Mouse (Mus musculus): Measurements from ENCODE around the gene Zfp57.
"Not testable (repeated sequence)": the region's sequence is repeated elsewhere in the genome, so short reads cannot be mapped to it uniquely, and the experiment has no call there.

Zfp57 gene

DNA sequence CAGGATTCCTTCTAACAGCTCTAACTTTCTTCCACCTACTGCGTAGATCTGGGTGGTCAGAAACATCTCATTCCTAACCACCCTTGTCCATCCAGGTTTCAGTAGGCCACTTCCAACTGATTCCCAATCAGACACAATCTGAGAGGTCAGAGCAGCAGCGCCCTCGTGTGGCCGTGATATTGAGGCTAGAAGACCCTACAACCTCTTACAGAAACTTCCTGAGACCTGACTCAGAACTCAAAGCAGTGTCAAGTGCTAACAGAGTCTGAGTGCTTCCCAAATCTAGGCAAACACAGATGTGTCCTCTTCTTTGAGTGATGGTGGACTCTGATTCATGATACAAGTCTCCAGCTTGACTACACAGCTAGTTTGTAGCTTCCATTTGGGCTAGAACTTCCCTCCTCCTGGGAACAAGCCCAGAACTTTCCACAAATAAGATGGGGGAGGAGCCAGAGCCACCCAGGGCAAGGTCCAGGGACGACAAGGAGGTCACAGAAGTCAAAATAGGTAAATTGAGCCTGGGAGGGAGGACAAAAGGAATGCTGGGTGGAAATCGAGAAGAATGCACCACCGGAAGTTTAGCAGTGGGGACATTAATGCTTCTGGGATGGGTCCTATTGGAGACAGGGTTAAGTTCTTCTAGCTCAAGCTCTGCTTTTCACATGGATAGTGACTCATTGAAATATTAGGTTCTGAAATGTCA is 3.8 kb upstream of the Zfp57 start:
- peak; percentile 94 to 96 for DNase-seq

- no peak for DNase-seq
Observed at GRCm38 (mm10) chr17:36998477-36998876, 2.5 kb upstream of the Zfp57 start.

GRCm38 (mm10) chr17:37002364-37003330 is 1.7 kb downstream of the Zfp57 start:
- DNase-seq: peak; percentile 86 to 89

GRCm38 (mm10) chr17:37003366-37003765 is 2.4 kb downstream of the Zfp57 start:
- DNase-seq: no peak

GRCm38 (mm10) chr17:37008161-37008560 is 7.2 kb downstream of the Zfp57 start:
- no peak for DNase-seq

DNA sequence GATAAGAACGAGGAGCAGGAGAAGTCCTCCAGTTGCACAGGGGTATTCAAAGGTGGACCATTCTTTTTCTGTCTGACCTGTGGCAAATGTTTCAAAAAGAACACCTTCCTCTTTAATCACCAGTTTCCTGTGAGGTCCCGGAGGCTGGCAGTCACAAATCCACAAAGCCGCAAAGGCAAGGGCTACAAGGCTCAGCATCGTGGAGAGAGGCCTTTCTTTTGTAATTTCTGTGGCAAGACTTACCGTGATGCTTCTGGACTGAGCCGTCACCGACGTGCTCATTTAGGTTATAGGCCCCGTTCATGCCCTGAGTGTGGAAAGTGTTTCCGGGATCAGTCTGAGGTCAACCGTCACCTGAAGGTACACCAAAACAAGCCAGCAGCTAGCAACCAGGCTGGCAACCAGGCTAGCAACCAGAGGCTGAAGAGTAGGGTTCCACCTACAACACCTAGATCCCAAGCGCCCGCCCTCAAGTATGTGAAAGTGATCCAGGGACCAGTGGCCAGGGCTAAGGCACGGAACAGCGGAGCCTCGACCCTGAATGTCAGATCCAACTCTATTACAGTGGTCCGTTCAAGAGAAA is 8.6 kb downstream of the Zfp57 start:
- DNase-seq: no peak

GRCm38 (mm10) chr17:37011719-37012118 is 10.8 kb downstream of the Zfp57 start:
- no peak for DNase-seq

DNA sequence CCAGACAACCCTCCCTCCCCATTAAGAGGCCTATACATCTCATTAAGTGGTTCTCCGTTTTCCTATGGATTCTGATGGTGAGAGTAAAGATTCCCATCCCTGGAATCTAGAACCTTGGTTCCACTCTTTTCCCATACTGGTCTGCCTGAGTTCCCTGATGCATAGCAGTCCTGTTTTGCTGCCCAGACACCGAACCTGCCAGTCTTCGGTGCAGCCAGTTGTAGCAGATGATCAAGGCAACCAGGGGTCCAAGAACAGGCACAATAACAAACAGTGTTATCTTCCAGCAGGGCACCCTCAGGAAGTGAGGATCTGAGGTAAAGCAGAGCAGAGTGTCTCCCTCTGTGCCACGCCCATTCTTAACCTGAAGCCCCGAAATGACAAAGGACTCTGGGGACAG is 11.2 kb downstream of the Zfp57 start:
- DNase-seq: no peak

DNA sequence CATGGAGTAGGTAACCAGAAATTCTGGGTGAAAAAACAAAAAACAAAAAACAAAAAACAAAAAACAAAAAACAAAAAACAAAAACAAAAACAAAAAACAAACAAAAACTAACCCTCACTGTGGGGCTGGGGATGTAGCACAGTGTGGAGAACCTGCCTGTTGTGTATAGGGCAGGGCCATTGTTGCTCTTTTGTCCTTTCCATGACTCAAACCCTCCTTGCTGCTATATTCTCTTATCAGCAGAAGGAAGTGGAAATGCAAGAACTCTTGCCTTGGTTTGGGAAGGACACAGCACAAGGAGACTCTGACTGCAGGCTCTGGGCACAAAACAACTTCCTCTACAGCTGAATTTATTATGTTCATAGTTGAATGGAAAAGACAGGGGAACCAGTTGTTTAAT is 15.4 kb downstream of the Zfp57 start:
- no peak for DNase-seq

- no peak for DNase-seq
Observed at GRCm38 (mm10) chr17:37018328-37018727, 17.4 kb downstream of the Zfp57 start.

DNA sequence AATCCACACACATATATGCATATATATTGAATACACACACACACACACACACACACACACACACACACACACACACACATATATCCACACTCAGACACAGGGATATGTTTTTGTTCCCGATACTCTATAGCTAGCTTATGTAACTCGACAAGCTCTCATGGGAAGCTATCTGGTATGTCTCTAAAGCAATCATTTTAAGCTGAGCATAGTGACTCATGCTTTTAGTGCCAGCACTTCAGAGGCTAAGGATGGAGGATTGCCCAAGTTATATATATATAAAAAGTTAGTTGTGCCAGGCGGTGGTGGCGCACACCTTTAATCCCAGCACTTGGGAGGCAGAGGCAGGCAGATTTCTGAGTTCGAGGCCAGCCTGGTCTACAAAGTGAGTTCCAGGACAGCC is 18.3 kb downstream of the Zfp57 start:
- not testable (repeated sequence) for DNase-seq

GRCm38 (mm10) chr17:37022628-37023576 is 21.9 kb downstream of the Zfp57 start, which contains the start of gene Mog:
Mog (minus strand) TSS chr17:37023398.
- no peak for DNase-seq

GRCm38 (mm10) chr17:37026425-37026824 is 25.5 kb downstream of the Zfp57 start:
- DNase-seq: no peak

DNA sequence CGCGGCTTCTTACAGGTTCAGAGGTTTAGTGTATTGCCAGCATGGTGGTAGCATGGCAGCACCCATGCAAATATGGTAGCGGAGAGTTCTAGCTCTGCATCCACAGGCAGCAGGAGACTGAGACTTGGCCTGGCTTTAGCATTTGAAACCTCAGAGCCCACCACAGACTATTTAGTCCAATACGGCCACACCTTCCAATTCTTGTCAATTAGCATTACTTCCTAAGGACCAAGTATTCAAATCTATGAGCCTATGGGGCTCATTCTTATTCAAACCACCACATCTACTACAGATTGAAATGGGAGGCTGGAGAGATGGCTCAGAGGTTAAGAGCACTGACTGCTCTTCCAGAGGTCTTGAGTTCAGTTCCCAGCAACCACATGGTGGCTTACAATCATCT is 26.5 kb downstream of the Zfp57 start:
- no peak for DNase-seq

DNA sequence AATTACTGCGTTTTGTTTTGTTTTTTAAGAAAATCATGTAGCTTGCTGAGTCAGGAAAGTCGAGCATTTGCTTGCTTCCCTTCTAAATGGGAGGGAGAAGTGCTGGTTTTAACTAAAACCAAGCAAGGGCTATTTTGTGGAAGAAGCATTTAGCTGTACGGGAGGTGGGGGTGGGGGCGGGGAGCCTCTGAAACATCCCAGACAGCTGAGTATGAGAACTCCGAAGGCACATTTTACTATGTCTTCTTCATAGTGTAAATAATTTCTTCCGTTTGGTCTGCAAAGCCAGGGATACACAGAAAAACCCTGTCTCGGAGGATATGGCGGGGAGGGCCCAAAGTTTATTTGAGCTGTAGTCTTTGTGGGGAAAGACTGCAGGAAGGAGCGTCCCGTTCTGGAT is 27.2 kb downstream of the Zfp57 start:
- no peak for DNase-seq

DNA sequence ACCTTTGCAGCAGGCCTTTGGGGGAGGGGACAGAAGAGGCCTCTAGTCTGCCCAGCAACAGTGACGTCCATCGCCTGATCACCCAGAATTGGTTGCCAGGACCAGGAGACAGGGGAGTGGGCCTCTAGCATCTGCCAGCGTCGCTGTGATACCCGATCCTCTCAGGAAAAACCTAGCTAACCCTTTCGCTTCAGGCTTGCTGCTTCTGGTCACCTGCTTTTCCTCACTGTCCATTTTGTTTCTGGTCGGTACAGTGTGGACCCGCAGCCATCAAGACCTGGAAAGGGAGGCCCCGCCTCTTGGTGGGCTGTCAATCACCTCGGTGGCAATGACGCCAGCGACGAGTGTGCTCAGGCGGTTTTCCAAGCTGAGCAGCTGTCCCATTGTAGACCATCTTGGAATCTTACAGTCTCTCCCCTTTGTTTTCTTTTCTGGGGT is 27.7 kb downstream of the Zfp57 start:
- peak; percentile 98 for DNase-seq

- DNase-seq: no peak
Observed at GRCm38 (mm10) chr17:37029162-37029561, 28.2 kb downstream of the Zfp57 start.

DNA sequence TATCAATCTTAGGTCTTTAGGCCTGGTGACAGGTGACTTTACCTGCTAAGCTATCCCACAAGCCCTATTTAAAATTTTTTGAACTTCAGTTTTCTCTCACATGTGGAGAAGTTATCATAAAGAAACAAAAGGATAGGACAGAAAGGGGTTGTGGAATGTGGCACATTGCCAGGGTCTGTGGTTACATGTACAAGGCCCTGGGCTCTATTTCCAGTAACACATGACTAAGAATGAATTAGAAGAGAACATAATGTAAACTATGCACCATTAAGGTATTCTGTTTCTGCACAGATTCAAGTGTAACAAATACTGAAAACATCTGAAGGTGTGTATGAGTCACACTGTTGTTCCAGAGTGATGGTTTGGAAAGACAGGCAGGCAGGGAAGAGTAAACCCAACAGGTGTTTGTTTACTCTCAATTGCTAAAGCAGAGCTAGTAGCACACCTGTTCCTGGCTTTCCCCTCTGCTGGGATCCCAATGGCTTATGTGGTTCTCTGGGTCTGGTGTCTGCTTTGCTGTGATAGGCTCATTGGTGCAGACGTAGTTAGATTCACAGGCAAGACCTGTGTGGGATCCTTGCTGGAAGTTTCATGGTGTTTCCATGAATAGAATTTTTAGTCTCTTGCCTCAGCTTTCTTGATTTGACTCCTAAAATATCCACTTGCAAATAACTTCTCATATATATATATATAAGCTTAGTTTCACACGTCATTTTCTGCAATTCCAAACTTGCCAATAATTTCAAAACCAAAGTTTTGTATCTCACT is 38.3 kb downstream of the Zfp57 start:
- DNase-seq: no peak

DNA sequence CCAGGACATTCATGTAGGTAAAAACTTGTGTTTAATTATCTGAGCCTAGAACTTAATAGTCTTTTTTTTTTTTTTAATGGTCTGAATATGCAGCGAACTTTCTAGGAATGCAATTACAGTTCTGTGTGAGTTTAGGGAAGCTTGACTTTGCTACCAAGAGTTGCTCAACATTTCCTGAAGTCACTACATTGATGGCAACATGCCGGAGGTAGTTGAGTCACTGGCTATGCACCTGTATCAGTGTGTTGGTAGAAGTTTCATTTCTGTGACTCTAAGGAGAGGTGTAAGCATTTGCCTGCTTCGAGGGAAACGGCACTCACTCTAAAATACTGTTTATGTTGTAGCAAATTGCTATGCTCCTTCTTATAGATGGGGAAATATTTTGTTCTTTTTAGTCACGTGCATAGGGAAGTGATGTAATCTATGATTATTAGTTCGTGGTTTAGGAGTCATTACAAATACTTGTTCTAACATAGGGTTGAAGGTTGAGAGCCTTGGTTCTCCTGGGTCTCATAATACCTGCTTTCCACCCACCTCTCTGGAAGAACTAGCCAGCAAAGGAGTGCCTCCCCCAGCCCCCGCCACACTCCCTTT is 43.8 kb downstream of the Zfp57 start:
- no peak for DNase-seq

GRCm38 (mm10) chr17:37045611-37046311 is 44.8 kb downstream of the Zfp57 start, which contains the start of gene Gabbr1:
Gabbr1 (plus strand) TSS chr17:37045966.
- DNase-seq: peak; percentile 94 to 96

All from cerebellum, postnatal 10 days (tissue).